Mouse (Mus musculus) 3T3-L1 (cell line): ENCODE measurements around the gene 2810408A11Rik.

Experiments used
- DNase-seq: peaks from one replicate; pipeline ENCODE4 v3.0.0-alpha.2; 2015; ENCODE audit warnings: low read depth, low spot score

The 2810408A11Rik gene

DNA sequence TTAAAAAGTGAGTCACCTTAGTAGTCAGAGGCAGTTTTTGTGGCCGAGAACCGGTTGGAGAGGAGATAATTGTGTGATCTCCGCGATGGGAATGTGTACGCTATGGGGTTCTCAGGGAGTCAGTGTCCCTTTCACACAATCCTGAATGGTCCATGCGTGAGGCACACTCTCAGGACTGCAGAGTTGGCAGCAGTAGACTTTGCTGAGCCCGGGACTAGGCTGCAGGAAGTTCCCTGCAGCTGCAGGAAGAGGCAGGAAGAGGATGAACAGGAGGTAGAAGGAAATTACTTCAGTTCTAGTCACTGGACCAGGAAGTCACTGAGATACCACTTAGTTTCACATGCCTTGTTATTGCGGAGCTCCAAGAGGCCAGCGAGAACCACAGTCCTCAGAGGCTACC, 51.7 kb downstream of the 2810408A11Rik start:
- no peak for DNase-seq

DNA sequence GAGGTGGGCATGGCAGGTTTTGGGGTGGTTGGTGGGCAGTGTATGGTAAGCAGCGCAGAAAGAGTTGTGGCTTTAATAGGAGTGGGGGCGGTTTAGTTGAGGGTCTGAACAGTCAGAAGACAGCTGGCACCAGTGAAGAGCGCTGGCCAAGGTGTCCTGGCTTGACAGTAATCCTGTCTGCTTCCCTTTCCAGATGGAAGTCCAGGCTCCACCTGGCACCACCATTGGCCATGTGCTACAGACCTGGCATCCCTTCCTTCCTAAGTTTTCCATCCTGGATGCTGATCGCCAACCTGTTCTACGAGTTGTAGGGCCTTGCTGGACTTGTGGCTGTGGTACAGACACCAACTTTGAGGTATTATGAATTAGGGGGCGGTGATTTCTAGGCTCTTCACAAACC, 52.8 kb downstream of the 2810408A11Rik start:
- no peak for DNase-seq
